Mouse (Mus musculus) liver, adult 2 months (tissue): ENCODE results near the gene Tbx4.

Source experiments
- CTCF ChIP-seq: fragments of 200-500 bp; IDR thresholded peaks from 2 replicates; pipeline ENCODE4 v1.5.1; 2011; ENCODE audit warnings: low read depth, low read length, control low read depth
- POLR2A ChIP-seq: fragments of 200-500 bp; IDR thresholded peaks from 2 replicates; pipeline ENCODE4 v1.6.1; 2011; ENCODE audit warnings: low read length, control low read depth; ENCODE audit not compliant: insufficient read depth; ENCODE audit errors: extremely low read depth

- TF ChIP-seq CTCF (no peak), POLR2A (no peak)
These were observed 7.9 kb downstream of the Tbx4 start for GRCm38 (mm10) chr11:85894136-85894530.
